Mouse (Mus musculus) MEL-GATA-1-ER (cell line): Measurements from ENCODE around the gene Dock6.

Experiments
- DNase-seq: peaks from one replicate; pipeline ENCODE4 v3.0.0-alpha.2; 2012; ENCODE audit warnings: low read depth; ENCODE audit errors: extremely low read depth

Gene Dock6

DNA sequence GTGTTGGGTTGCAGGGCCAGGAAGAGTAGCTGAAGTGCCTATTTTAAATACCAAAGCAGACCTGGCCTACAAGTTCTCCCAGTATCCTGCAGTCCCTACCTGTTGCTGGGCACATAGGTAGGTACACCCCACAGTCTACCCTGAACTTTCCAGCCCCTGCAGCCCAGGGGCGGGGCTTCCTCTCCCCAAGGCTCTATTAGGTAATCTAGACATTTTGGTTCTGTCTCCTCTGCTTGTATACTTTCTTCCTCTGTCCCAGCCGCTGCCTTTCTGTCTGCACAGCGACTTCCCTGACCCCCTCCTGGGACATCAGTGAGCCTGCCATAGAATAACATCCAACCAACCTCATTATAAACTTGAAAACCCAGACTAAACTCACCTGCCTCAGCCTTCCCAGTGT is 102.1 kb downstream of the Dock6 start:
- DNase-seq, result no peak
